Mouse (Mus musculus) limb, embryonic 11.5 days (tissue): ENCODE results near the gene Slbp. TPM values are rescaled to one million over a fixed set of nuclear protein-coding genes. Genes with fewer than 3 reads are reported as not detected.

Experiments
- ATAC-seq: fragments of 200-750 bp; cut with Nextera tagmentation; 2 replicates; pipeline ENCODE4 v1.8.0; 2017; ENCODE audit warnings: low read depth; ENCODE audit not compliant: insufficient number of reproducible peaks, low FRiP score, low TSS enrichment
- DNase-seq: peaks from one replicate; pipeline ENCODE4 v3.0.0-alpha.2; 2015; ENCODE audit warnings: low spot score
- H3K27ac ChIP-seq: fragments of 300-500 bp; sonication (generic); replicated peaks from 2 replicates; pipeline ENCODE4 v1.5.1; 2014; ENCODE audit warnings: low read depth, mild to moderate bottlenecking, low read length
- H3K27me3 ChIP-seq: fragments of 300-500 bp; sonication (generic); 2 replicates; pipeline ENCODE4 v1.6.1; 2014; ENCODE audit warnings: mild to moderate bottlenecking, low read length, mixed read lengths; ENCODE audit not compliant: control insufficient read depth, insufficient read depth
- H3K36me3 ChIP-seq: fragments of 300-500 bp; sonication (generic); 2 replicates; pipeline ENCODE4 v1.6.1; 2014; ENCODE audit warnings: mild to moderate bottlenecking, low read length, moderate library complexity, mixed read lengths; ENCODE audit not compliant: control insufficient read depth, insufficient read depth
- H3K4me1 ChIP-seq: fragments of 300-500 bp; sonication (generic); 2 replicates; pipeline ENCODE4 v1.6.1; 2014; ENCODE audit warnings: low read length, mixed read lengths; ENCODE audit not compliant: control insufficient read depth, insufficient read depth
- H3K4me2 ChIP-seq: fragments of 300-500 bp; sonication (generic); 2 replicates; pipeline ENCODE4 v1.6.1; 2014; ENCODE audit warnings: low read depth, mild to moderate bottlenecking, moderate library complexity; ENCODE audit not compliant: severe bottlenecking
- H3K4me3 ChIP-seq: fragments of 300-500 bp; sonication (generic); 2 replicates; pipeline ENCODE4 v1.5.1; 2014; ENCODE audit warnings: low read depth, low read length
- H3K9ac ChIP-seq: fragments of 300-500 bp; sonication (generic); 2 replicates; pipeline ENCODE4 v1.6.1; 2014; ENCODE audit warnings: mild to moderate bottlenecking, low read length
- H3K9me3 ChIP-seq: fragments of 300-500 bp; sonication (generic); 2 replicates; pipeline ENCODE4 v1.6.1; 2016; ENCODE audit warnings: low read length; ENCODE audit not compliant: control insufficient read depth
- WGBS: fragments of 180-500 bp; shearing (Covaris S2); extraction: QIAGEN DNeasy Blood & Tissue Kit; methylation state at CpG from one replicate; pipeline ENCODE4 v1.1.7; 2014; 5-methylcytosine and 5-hydroxymethylcytosine counted together
- polyA plus RNA-seq: library from polyadenylated mRNA; unstranded; fragments of >200 nt; fragmentation: Nextera tagmentation; extraction: Ambion mirVana; gene quantifications from 2 replicates; pipeline ENCODE4 v1.2.1, GENCODE M21; 2014

Gene Slbp
- polyA plus RNA-seq, 1 experiment from 2014 or later: 336 TPM

DNA sequence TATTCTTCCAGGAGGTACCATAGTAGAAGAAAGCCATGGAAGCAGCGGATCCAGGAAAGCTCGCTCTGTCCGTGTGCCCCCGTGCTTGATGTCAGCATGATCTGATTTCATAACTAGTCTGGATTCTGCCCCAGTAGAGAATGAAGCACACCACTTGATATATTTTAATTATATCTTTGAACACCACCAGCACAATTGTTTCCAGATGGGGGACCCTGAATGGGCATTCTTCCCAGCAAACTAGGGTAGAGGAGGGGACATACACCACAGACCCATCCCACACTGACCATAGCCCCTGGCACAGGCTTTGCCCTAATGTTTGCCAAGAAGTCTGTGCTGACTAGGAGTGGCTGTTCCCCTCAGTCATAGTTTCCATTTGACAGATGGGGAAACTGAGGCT is 32.6 kb upstream of the Slbp start:
- Histone ChIP-seq H3K4me1 (peaks cover 11% of the 10 kb centered on the region), H3K4me2 (no peak overlapping the region), H3K36me3 (no peaks in the 10 kb centered on the region), H3K4me3 (no peak overlapping the region), H3K27me3 (no peaks in the 10 kb centered on the region), H3K9me3 (no peaks in the 10 kb centered on the region), H3K9ac (no peak overlapping the region), H3K27ac (no peak overlapping the region)
- no peak for ATAC-seq
- no peak for DNase-seq
- 88% methylated on average over 4 of the region's 4 CpGs for WGBS

DNA sequence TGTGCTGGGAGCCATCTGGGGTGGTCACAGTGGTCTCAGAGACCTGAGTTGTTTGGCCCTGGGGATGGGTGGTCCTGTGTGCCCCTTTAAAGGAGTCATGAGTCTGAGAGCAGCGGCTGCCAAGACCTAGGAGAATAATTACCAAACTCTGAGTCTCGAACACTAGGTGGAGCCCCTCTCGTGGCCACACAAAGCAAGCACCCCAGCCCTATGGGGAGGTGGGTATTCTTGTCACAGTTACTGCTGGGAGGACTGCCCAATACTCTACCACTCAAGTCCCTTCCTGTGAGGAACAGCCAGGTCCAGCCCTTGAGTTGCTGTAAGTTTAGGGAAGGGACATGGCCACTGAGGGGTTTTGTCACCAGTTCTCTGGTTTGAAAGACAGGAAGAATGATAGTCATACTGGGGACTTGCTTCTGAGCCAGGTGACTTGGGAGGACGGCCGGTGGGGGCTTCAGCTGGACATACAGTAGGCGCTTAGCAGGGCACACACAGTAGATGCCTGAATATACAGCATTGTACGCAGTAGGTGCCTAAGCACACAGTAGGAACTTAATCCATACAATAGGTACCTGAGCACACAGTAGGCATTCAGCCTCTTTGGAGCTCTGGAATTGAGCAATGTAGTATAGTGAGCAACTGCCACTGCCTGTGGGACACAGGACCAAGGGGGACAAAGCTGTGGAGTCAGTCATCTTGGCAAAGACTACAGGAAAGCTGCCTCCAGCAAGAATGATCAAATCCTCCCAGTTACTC is 31.7 kb upstream of the Slbp start:
- no peak overlapping the region for H3K27ac ChIP-seq
- H3K4me1 ChIP-seq: peaks cover 3% of the 10 kb centered on the region
- 43% methylated on average over 7 of the region's 7 CpGs for WGBS
- no peak overlapping the region for H3K9ac ChIP-seq
- DNase-seq: peak; percentile 71
- H3K27me3 ChIP-seq: no peaks in the 10 kb centered on the region
- no peak overlapping the region for H3K4me3 ChIP-seq
- H3K9me3 ChIP-seq: no peaks in the 10 kb centered on the region
- no peak overlapping the region for H3K4me2 ChIP-seq
- no peaks in the 10 kb centered on the region for H3K36me3 ChIP-seq
- ATAC-seq: 0 out of 2 replicates have a peak, but pooled peaks have one; percentile 13

DNA sequence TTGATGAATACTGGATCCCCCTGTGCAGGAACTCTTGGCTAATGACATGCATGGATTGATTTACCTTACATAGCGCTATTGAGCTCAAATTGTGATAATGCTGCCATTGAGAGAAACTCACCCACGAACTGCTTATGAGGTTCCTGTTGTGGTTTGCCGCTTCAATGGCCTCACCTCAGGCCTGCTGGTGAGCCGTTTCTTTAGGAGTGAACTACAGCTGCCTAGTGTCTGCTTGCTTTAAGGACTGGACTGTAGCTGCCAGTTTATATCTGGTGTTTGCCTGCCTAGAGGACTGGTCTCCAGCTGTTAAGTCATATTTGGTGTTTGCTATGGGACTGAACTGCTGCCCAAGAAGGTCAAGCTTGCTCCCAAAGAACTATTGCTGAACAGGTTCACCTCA is 30.6 kb upstream of the Slbp start:
- DNase-seq (no peak), ATAC-seq (no peak)
- Histone ChIP-seq H3K9me3 (no peaks in the 10 kb centered on the region), H3K4me2 (no peak overlapping the region), H3K9ac (no peak overlapping the region), H3K4me1 (no peaks in the 10 kb centered on the region), H3K4me3 (no peak overlapping the region), H3K27me3 (no peaks in the 10 kb centered on the region), H3K36me3 (no peaks in the 10 kb centered on the region), H3K27ac (no peak overlapping the region)
- 91% methylated on average over 4 of the region's 4 CpGs for WGBS

DNA sequence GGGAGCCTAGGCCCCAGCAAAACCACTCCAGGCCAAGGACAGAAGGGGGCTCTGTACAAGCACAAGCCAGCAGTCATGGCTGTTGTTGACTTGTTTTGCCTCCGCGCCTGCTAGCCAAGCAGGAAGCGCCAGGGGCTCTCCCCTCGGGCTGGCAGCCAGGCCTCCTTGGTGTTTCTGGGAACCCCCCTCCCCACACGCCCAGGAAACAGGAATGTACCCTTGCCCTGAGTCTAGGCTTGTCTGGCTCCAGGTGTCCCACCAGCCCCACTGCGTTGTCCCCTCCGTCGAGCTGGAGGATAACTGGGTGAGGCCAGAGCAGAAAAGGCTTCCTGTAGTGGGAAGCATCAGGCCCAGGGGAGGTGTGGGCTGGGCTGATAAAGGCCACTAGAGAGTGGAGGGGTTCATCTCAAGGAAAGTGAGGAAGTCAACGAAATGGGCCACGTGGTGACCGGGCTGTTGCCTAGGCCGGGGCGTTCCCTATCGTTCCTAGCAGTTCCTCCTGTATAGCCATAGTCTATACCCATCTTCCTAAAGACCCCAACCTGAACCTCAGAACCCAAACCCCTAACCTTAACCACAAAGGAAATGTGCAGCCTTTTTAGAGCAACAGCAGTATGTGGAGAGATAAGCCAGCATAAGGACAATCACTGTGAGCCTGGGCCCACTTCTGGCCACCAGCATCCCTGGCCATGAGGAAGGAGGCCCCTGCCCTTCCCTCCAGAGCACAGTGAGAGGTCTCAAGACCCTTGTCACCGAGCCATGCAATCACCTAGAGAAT is 29.4 kb upstream of the Slbp start:
- DNase-seq: no peak
- 85% methylated on average over 15 of the region's 15 CpGs for WGBS
- Histone ChIP-seq H3K36me3 (no peaks in the 10 kb centered on the region), H3K4me2 (no peak overlapping the region), H3K9me3 (no peaks in the 10 kb centered on the region), H3K27ac (no peak overlapping the region), H3K4me3 (no peak overlapping the region), H3K4me1 (no peaks in the 10 kb centered on the region), H3K27me3 (no peaks in the 10 kb centered on the region), H3K9ac (no peak overlapping the region)
- ATAC-seq: no peak

DNA sequence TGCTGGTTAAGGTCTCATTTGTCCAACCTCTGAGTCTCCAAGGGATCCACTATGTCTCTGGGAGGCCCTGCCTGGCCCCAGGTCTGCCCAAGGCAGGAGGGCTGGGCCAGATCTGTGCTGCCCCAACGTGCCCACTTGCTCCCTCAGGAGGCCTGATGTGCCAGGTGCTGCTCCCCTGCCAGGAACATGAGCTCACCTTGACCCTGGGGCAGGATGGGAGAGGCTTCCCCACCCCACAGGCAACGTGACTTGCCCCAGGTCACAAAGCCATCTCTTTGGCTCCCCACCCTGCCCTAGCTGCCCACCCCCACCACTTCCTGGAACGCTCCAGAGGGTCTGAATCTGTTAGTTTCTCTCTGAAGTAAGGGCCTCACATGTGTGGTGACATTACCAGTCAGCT is 28.7 kb upstream of the Slbp start:
- no peaks in the 10 kb centered on the region for H3K27me3 ChIP-seq
- ATAC-seq (no peak), DNase-seq (no peak)
- no peak overlapping the region for H3K27ac ChIP-seq
- 56% methylated on average over 3 of the region's 3 CpGs for WGBS
- no peaks in the 10 kb centered on the region for H3K36me3 ChIP-seq
- H3K9ac ChIP-seq: no peak overlapping the region
- no peaks in the 10 kb centered on the region for H3K9me3 ChIP-seq
- no peak overlapping the region for H3K4me3 ChIP-seq
- no peaks in the 10 kb centered on the region for H3K4me1 ChIP-seq
- no peak overlapping the region for H3K4me2 ChIP-seq

DNA sequence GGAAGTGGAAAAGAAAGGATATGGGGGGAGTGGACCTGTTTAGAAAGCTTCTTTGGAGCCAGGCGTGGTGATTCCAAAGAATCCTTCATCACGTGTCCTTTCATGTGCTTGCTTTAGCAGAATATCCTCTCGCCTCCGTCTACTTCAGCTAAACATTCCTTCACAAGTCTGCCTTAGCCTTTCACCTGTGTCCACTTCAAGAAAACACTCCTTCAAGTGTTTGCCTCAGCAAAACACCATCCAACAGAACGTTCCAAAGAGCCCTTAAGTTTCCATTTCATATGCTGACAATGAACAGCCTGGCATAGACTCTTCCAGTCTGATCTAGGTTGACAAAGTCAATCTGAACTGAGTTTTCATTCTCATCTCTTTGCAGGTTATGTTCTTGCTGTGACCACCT is 25.9 kb upstream of the Slbp start:
- no peak for ATAC-seq

DNA sequence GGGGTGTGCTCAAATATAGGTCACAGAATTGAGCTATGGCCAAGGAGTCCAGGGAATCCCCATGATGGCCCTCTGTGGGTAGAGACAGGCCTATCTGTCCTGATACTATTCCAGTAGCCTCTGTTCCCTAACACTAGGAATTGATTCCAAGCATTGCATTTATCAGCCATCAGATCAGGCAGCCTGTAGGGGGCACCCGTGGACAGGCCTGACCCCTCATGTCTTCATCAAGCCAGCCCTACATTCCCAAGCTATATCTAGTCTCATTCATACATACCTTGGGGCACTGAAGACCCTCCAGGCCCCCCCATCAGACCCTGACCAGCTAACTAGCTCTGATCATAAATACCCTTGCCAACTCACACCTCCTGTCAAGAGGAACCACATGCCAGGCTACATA is 23.6 kb upstream of the Slbp start:
- Histone ChIP-seq H3K4me1 (peaks cover 2% of the 10 kb centered on the region; the same call in 1 of the 2 replicates), H3K36me3 (no peaks in the 10 kb centered on the region; the same call in 1 of the 2 replicates), H3K4me2 (no peak overlapping the region), H3K9me3 (no peaks in the 10 kb centered on the region), H3K27me3 (no peaks in the 10 kb centered on the region), H3K4me3 (no peak overlapping the region), H3K27ac (no peak overlapping the region), H3K9ac (no peak overlapping the region)
- 0% methylated on average over 1 of the region's 1 CpGs for WGBS
- ATAC-seq (no peak), DNase-seq (peak; percentile 81)

More for the DNA sequence above, 25.9 kb upstream of the Slbp start:
- no peak overlapping the region for H3K27ac ChIP-seq
- no peaks in the 10 kb centered on the region for H3K36me3 ChIP-seq
- H3K9ac ChIP-seq: no peak overlapping the region
- 84% methylated on average over 5 of the region's 5 CpGs for WGBS
- H3K27me3 ChIP-seq: no peaks in the 10 kb centered on the region
- H3K4me2 ChIP-seq: no peak overlapping the region
- no peaks in the 10 kb centered on the region for H3K9me3 ChIP-seq
- peaks cover 2% of the 10 kb centered on the region; the same call in 1 of the 2 replicates for H3K4me1 ChIP-seq
- H3K4me3 ChIP-seq: no peak overlapping the region
- no peak for DNase-seq

DNA sequence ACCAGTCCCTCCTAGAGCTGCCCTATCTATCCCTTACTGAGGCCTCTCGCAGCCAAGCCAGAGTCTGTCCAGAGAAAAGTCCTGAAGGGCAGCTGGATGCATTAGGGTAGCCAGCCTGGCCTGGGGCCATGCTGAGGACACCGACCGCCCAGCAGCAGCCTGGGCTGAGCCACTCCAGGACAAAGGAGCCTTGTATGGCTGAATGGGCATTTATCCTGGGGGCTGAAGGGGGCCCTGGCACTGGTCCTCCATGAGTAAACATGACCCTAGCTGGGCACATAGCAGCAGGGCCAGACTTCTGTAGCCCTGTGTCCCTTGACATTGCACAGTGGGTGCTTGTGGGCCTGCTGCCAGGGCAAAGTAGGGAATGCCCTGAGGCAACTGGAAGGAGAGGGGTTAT is 22.1 kb upstream of the Slbp start:
- ATAC-seq: no peak
- Histone ChIP-seq H3K36me3 (peaks cover 9% of the 10 kb centered on the region), H3K4me3 (no peak overlapping the region), H3K9me3 (no peaks in the 10 kb centered on the region), H3K9ac (0 out of 2 replicates have a peak overlapping the region, but pooled peaks have one; percentile 22), H3K4me2 (no peak overlapping the region), H3K27me3 (no peaks in the 10 kb centered on the region), H3K27ac (peak overlapping the region; percentile 30; the same call in 1 of the 2 replicates), H3K4me1 (peaks cover 2% of the 10 kb centered on the region; the same call in 1 of the 2 replicates)
- no peak for DNase-seq
- 85% methylated on average over 3 of the region's 3 CpGs for WGBS
